Mouse (Mus musculus) bone marrow, adult 2 months (tissue): ENCODE data around the gene Ric8a. TPM values are rescaled to one million over a fixed set of nuclear protein-coding genes. Genes with fewer than 3 reads are reported as not detected.
"Not testable (repeated sequence)": the region's sequence is repeated elsewhere in the genome, so short reads cannot be mapped to it uniquely, and the experiment has no call there.

ENCODE experiments used
- H3K27ac ChIP-seq: fragments of 200-500 bp; 2 replicates; pipeline ENCODE4 v1.5.1; 2012; ENCODE audit warnings: low read depth, mild to moderate bottlenecking, control low read depth, inconsistent platforms, low read length; ENCODE audit not compliant: control insufficient read depth, poor library complexity, insufficient read depth
- H3K4me1 ChIP-seq: fragments of 200-500 bp; 2 replicates; pipeline ENCODE4 v1.6.1; 2011; ENCODE audit warnings: low read length; ENCODE audit not compliant: control insufficient read depth, insufficient read depth
- H3K4me3 ChIP-seq: fragments of 200-500 bp; replicated peaks from 2 replicates; pipeline ENCODE3; 2011; ENCODE audit warnings: mild to moderate bottlenecking, low read depth, low read length, control low read depth; ENCODE audit not compliant: control insufficient read depth
- CTCF ChIP-seq: fragments of 200-500 bp; IDR thresholded peaks from 2 replicates; pipeline ENCODE4 v1.5.1; 2011; ENCODE audit warnings: low read length, control low read depth; ENCODE audit not compliant: control insufficient read depth, insufficient read depth
- POLR2A ChIP-seq: fragments of 200-500 bp; IDR thresholded peaks from 2 replicates; pipeline ENCODE4 v1.6.1; 2011; ENCODE audit warnings: low read depth, mild to moderate bottlenecking, control low read depth, low read length, borderline replicate concordance; ENCODE audit not compliant: control insufficient read depth
- WGBS: fragments of 180-500 bp; shearing (Covaris S2); methylation state at CpG from one replicate; pipeline ENCODE4 v1.1.7; 2018; 5-methylcytosine and 5-hydroxymethylcytosine counted together
- polyA plus RNA-seq: library from polyadenylated mRNA; stranded (reverse); fragments of >200 nt; gene quantifications from 2 replicates; pipeline ENCODE4 v1.2.4, GENCODE M21; 2011; ENCODE audit warnings: low replicate concordance; ENCODE audit not compliant: missing spikeins, insufficient read depth, insufficient read length

Ric8a gene
- polyA plus RNA-seq, 1 experiment = 53.0 TPM

GRCm38 (mm10) chr7:140864761-140865160 is 8.0 kb downstream of the Ric8a start:
- H3K4me1 ChIP-seq = peaks cover 2% of the 10 kb centered on the region; the same call in 1 of the 2 replicates
- H3K4me3 ChIP-seq = no peak overlapping the region
- H3K27ac ChIP-seq = no peak overlapping the region
- WGBS = 88% methylated on average over 12 of the region's 12 CpGs
- TF ChIP-seq POLR2A = no peak
- TF ChIP-seq CTCF = no peak

DNA sequence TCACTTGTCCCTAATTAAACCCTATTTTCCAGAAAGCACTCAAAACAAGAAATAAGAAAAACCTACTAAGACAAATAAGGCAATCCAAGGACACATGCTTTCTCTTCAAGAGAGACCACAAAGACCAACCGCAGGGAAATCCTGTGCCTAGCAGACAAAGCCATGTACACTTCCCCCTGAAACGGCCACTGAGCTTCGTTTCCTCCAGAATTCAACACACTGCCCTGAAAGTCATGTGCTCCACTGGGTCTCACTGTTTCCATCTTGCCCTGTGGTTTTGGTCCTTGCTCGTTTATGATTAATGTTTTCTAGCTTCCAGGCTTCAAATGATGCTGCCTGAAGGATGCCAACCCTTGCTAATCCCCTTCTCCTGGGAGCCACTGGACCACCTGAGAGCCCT is 17.5 kb downstream of the Ric8a start:
- peaks cover 11% of the 10 kb centered on the region; the same call in 1 of the 2 replicates for H3K4me1 ChIP-seq
- WGBS = 6% methylated on average over 4 of the region's 4 CpGs
- TF ChIP-seq CTCF = no peak
- TF ChIP-seq POLR2A = no peak
- H3K27ac ChIP-seq = peak overlapping the region; percentile 26; the same call in 1 of the 2 replicates
- H3K4me3 ChIP-seq = no peak overlapping the region

DNA sequence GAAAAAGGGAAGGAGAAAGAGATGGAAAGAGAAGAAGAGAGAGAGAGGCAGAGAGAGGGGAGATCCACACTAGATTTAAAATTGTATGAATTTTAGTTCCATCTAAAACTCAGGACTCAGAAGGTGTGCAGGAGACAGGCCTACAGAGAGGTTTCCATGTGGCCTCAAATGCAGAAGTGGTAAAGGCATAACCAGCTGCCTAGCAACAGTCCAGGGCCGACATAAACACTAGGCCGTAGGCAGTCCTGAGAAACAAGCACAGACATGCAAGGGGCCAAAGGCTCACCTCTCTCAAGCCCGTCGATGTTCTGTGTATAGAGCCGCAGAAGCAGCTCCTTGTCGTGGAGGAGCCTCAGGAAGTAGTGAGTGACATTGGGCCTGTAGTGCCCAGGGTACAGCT is 20.6 kb downstream of the Ric8a start:
- TF ChIP-seq POLR2A = no peak
- no peak for TF ChIP-seq CTCF
- Histone ChIP-seq H3K4me3 (no peak overlapping the region), H3K4me1 (peaks cover 15% of the 10 kb centered on the region; the same call in 1 of the 2 replicates), H3K27ac (no peak overlapping the region)
- 20% methylated on average over 6 of the region's 6 CpGs for WGBS

- 4% methylated on average over 7 of the region's 7 CpGs for WGBS
- TF ChIP-seq POLR2A (no peak), CTCF (no peak)
- peak overlapping the region; percentile 46; the same call in 1 of the 2 replicates for H3K27ac ChIP-seq
- H3K4me1 ChIP-seq = peaks cover 15% of the 10 kb centered on the region; the same call in 1 of the 2 replicates
- peak overlapping the region; percentile 2 for H3K4me3 ChIP-seq
Observed at GRCm38 (mm10) chr7:140879355-140879754, 22.6 kb downstream of the Ric8a start.

DNA sequence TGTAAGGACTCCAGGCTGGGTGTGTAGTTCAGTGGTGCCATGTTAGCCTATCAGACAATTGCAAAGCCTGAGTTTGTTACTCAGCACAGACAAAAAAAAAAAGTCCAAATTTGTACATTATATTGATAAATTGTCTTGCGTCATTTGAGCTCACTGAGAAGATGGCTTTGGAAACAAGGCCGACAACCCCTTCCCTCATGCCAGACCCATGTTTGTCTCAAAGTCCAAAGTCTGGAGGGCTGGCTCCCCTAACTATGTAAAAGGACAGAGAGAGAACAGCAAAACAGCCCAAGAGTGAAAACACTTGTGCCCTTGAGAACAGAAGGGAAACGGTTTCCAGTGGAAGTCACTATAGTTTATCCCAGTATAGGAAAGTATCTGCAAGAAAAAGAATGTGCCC is 23.7 kb downstream of the Ric8a start:
- TF ChIP-seq CTCF (no peak), POLR2A (no peak)
- Histone ChIP-seq H3K4me1 (peaks cover 10% of the 10 kb centered on the region; the same call in 1 of the 2 replicates), H3K27ac (no peak overlapping the region), H3K4me3 (no peak overlapping the region)
- WGBS = 12% methylated on average over 3 of the region's 3 CpGs

DNA sequence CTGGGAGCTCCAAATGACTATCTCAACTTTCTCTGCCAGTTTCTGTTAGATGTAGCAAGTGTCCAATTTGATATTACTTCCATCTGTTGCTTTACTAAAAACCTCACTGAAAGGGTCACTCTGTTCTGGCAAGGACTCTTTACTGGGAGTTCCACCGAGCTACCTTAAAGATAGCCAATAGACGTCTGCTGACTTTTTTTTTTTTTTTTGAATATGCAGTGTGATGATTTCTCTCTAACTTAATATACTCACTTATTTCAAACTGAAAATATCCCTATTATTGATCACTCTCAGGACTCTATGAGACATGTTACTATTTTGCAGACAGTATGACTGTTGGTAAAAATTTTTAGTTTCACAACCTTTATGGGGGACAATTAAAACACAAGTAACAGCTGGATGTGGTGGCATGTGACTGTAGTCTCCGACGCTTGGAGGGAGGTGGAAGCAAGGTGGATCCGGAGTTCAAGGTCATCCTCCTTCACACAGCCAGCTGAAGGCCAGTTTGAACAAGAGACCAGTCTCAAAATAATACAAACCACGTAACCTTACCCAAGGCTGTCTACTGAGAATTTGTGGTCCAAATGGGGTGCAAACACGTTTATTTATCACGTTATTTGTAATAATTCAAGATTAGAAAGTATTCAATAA is 24.2 kb downstream of the Ric8a start:
- TF ChIP-seq CTCF (no peak), POLR2A (no peak)
- H3K27ac ChIP-seq = no peak overlapping the region
- H3K4me3 ChIP-seq = peak overlapping the region; percentile 99
- WGBS = under 1% methylated on average over 8 of the region's 8 CpGs
- H3K4me1 ChIP-seq = peaks cover 10% of the 10 kb centered on the region; the same call in 1 of the 2 replicates

- Histone ChIP-seq H3K27ac (peak within 1 kb of the TSS; percentile 82), H3K4me3 (peak within 1 kb of the TSS; percentile 99), H3K4me1 (peaks cover 10% of the 10 kb centered on the region; the same call in 1 of the 2 replicates)
- WGBS = under 1% methylated on average over 59 of the region's 59 CpGs
- TF ChIP-seq POLR2A = peak; percentile 82; the same call in 1 of the 2 replicates
- TF ChIP-seq CTCF = no peak; the same call in 1 of the 2 replicates
Observed at GRCm38 (mm10) chr7:140881696-140882468, 25.1 kb downstream of the Ric8a start, which contains the start of the genes Psmd13 and Sirt3. Psmd13 (plus strand) TSS chr7:140881968. Sirt3 (minus strand) TSS chr7:140882309.

- no peak for TF ChIP-seq POLR2A
- no peak for TF ChIP-seq CTCF
- WGBS = 0% methylated on average over 12 of the region's 12 CpGs
- peak overlapping the region; percentile 99 for H3K4me3 ChIP-seq
- H3K27ac ChIP-seq = peak overlapping the region; percentile 54
- peaks cover 10% of the 10 kb centered on the region; the same call in 1 of the 2 replicates for H3K4me1 ChIP-seq
Observed at GRCm38 (mm10) chr7:140882469-140882803, 25.7 kb downstream of the Ric8a start.

DNA sequence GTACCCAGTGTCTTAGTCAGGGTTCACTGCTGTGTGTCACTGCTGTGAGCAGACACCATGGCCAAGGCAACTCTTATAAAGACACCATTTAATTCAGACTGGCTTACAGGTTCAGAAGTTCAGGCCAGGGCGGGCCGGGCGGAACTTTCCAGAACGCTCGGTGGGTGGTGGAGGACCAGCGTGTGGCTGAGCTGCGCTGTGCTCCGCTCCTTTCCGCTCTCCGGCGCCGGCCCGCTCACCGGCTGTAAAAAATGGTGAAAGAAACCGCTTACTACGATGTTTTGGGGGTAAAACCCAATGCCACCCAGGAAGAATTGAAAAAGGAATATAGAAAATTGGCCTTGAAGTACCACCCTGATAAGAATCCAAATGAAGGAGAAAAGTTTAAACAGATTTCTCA is 33.9 kb downstream of the Ric8a start:
- H3K27ac ChIP-seq, H3K4me3 ChIP-seq: not testable (repeated sequence)
- WGBS = 96% methylated on average over 16 of the region's 16 CpGs

More for the DNA sequence above, 33.9 kb downstream of the Ric8a start:
- not testable (repeated sequence) for H3K4me1 ChIP-seq
